Mouse (Mus musculus) bone marrow macrophage, adult 2 months (primary cell): Measurements from ENCODE around the gene Ube2e2.

Experiments
- CTCF ChIP-seq: IDR thresholded peaks from 2 replicates; pipeline ENCODE4 v1.5.1; 2012; ENCODE audit warnings: low read depth, mild to moderate bottlenecking, low read length, moderate library complexity
- POLR2A ChIP-seq: IDR thresholded peaks from 2 replicates; pipeline ENCODE4 v1.6.1; 2012; ENCODE audit warnings: mild to moderate bottlenecking, low read depth, low read length, borderline replicate concordance

DNA sequence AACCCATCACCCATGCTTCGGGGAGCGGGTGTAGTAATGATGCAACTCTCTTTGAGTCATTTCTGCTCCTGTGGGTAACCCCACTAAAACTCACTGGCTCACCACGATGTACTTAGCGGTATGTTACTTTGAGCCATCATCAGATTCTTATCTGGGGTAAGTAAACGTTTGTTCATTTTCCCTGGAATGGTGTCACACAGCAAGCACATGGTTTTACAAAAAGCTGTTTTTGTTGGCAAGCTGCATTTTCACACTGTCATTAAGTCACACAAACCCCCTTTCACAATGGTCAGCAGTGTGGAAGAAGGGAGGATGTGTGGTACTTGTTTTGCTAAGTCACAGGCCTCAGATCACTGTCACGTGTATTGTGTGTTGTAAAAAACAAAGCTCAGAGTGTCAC is 73.4 kb downstream of the Ube2e2 start:
- TF ChIP-seq POLR2A (no peak), CTCF (no peak)
